Mouse (Mus musculus) spleen, adult 12 weeks (tissue): ENCODE data around the gene Tgfb1i1.

ENCODE experiments used
- DNase-seq: peaks from one replicate; pipeline ENCODE4 v3.0.0; 2022; ENCODE audit warnings: low spot score

Tgfb1i1 gene

GRCm38 (mm10) chr7:128246496-128247391 is at the start of gene Tgfb1i1:
Tgfb1i1 (plus strand) TSS chr7:128246812.
- DNase-seq, result no peak

GRCm38 (mm10) chr7:128201607-128202006 is 45.0 kb upstream of the Tgfb1i1 start:
- no peak for DNase-seq

DNA sequence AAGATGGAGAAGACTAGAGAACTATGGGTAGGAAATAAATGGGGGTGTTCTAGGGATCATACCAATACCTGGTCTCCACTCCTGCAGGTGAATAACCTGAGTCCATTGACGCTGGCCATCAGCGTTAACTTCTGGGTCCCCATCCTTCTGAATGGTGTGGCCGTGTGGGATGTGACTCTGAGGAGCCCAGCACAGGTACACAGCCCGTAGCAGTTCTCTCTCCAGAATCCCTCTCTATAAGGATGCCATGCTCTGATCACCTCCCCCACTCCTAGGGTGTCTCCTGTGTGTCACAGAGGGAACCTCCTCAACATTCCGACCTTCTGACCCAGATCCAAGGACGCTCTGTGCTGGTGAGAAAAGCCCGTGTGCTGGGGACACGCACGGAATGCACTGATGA is 43.5 kb upstream of the Tgfb1i1 start:
- no peak for DNase-seq

- DNase-seq, result no peak
Measured at GRCm38 (mm10) chr7:128204179-128204578, 42.4 kb upstream of the Tgfb1i1 start.

GRCm38 (mm10) chr7:128205695-128206094 is 40.9 kb upstream of the Tgfb1i1 start:
- DNase-seq, result no peak

DNA sequence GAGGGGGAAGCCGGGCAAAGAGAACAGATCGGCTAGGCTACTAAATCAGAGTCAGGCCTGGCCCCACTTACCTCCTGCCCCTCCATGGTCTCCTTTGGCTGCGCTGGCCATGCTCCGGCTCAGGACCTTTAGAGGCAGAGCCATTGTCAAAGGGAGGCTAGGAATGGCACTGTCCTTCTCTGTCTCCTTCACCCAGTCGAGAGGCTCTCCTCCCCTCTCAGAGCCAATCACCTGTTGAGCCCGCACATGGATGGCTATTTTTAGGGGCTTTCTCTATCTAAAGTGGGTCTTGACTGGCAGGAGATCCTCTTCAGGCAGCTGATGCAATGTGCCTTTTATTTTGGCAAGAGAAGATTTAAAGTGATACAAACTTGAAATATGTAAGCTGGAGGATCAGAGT is 40.5 kb upstream of the Tgfb1i1 start, which contains the start of gene Cox6a2:
Gene Cox6a2 (minus strand): TSS at position 236 of the 400 bp plus-strand sequence.
- no peak for DNase-seq

DNA sequence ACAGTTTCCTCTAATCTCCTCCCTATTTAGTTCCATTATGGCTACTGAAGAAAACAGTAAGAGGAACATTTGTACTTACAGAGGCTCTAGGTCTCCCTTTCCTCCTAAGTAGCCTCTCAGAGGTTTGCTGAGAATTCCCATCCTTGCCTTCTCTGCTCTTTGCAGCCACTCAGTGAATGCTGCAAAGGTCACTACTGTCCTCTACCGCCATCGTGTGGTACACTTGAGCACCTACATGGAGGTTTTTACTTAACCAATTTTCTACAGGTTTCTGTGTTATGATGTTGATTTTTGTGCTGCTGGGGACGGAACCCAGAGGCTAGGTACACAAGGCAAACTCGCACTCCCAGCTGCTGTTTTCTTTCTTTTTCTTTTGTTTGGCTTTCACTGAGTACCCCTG is 38.4 kb upstream of the Tgfb1i1 start:
- peak; percentile 22 for DNase-seq

GRCm38 (mm10) chr7:128209826-128210225 is 36.8 kb upstream of the Tgfb1i1 start:
- DNase-seq, result no peak

GRCm38 (mm10) chr7:128219952-128220351 is 26.7 kb upstream of the Tgfb1i1 start:
- DNase-seq, result no peak

- no peak for DNase-seq
Measured at GRCm38 (mm10) chr7:128220936-128221335, 25.7 kb upstream of the Tgfb1i1 start.

DNA sequence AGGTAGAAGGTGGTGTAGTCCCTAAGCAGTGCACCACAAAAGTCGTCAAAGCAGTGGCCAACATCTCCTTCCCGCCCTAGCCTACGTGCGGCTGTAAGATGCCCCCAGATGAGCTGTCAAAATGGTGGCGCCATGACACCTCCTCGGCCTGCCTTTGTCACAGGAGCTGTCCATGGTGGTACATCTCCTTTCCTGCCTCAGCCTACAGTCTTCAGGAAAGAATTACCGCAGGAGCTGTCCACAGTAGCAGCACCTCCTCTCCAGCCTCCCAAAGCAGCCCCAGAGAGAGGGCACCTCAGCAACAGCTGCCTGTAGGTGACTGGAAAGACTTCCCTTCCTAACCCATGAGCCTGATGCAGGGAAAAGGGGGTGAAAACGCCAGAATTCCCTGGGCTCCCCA is 14.9 kb upstream of the Tgfb1i1 start:
- DNase-seq, result no peak

DNA sequence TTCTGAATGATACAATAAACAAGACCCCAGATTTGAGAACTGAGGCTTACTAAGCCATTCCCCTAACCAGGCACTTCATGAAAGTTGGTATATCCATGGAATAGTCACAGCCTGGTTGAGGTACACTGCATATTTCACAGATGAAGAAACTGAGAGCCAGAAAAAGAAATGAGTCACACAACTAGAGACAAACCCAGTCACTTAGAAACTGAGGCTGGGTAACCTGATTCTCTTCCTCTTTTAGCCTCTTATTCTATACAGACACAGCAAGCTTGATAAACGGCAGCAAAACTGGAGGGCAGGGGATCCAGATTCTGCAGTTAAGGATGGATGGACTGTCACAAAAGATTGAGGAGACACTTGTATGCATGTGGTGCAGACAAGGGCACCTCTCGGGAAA is 11.8 kb upstream of the Tgfb1i1 start:
- DNase-seq, result no peak

- no peak for DNase-seq
Measured at GRCm38 (mm10) chr7:128235481-128235880, 11.1 kb upstream of the Tgfb1i1 start.

DNA sequence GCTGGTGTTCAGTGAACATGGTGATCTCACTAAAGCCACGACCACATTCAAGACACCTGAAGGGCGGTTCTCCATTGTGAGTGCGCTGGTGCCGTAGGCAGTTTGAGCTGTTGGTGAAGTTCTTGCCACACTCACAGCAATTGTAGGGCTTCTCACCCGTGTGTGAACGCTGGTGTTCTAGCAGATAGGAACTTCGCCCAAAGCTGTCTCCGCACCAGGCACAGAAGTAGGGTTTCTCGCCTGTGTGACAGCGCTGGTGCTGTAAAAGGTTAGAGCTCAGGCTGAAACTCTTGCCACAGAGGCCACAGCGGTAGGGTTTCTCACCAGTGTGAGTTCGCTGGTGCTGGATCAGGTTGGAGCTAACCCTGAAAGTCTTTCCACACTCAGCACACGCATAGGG is 10.2 kb upstream of the Tgfb1i1 start:
- DNase-seq, result no peak

GRCm38 (mm10) chr7:128236856-128237592 is 9.6 kb upstream of the Tgfb1i1 start, which contains the start of gene Armc5:
Armc5 (plus strand) TSS chr7:128237342.
- DNase-seq, result peak; percentile 78

GRCm38 (mm10) chr7:128237593-128237926 is 9.1 kb upstream of the Tgfb1i1 start:
- DNase-seq, result no peak

- peak; percentile 100 for DNase-seq
Measured at GRCm38 (mm10) chr7:128237927-128238778, 8.5 kb upstream of the Tgfb1i1 start, which contains the start of gene 9130023H24Rik. 9130023H24Rik (minus strand) TSS chr7:128238031.

DNA sequence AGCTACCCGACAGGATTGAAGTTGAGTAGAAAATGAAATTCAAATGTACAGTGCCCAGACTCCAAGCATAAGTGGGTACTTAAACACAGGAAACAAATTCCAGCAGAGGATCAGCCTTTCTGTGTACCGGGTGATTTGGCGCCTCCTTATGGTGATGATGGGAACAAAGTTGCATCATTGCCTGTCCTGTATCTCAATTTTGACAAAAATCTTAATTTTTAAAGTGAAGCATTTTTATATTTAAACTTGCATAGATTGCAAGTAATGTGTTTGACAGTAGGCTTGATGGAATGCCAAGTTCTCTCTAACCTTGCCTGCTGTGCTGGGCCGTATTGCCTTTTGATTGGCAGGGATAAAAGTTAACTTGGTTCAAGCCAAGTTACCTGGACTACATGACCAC is 7.6 kb upstream of the Tgfb1i1 start:
- DNase-seq, result peak; percentile 43

- no peak for DNase-seq
Measured at GRCm38 (mm10) chr7:128240131-128240784, 6.4 kb upstream of the Tgfb1i1 start.

- no peak for DNase-seq
Measured at GRCm38 (mm10) chr7:128242331-128242730, 4.3 kb upstream of the Tgfb1i1 start.

- no peak for DNase-seq
Measured at GRCm38 (mm10) chr7:128243921-128244320, 2.7 kb upstream of the Tgfb1i1 start.
